Mouse (Mus musculus) hindbrain, embryonic 16.5 days (tissue): ENCODE measurements around the gene Oosp2. TPM values are rescaled to one million over a fixed set of nuclear protein-coding genes. Genes with fewer than 3 reads are reported as not detected.

Experiments
- ATAC-seq: fragments of 200-750 bp; cut with Nextera tagmentation; 2 replicates; pipeline ENCODE4 v1.8.0; 2017; ENCODE audit warnings: moderate TSS enrichment, moderate library complexity
- H3K27ac ChIP-seq: fragments of 300-500 bp; sonication (generic); 2 replicates; pipeline ENCODE4 v1.5.1; 2014; ENCODE audit warnings: low read depth, mild to moderate bottlenecking, control low read depth, low read length, moderate library complexity
- H3K27me3 ChIP-seq: fragments of 300-500 bp; sonication (generic); replicated peaks from 2 replicates; pipeline ENCODE4 v1.6.1; 2014; ENCODE audit warnings: low read length; ENCODE audit not compliant: control insufficient read depth, insufficient read depth
- H3K36me3 ChIP-seq: fragments of 300-500 bp; sonication (generic); 2 replicates; pipeline ENCODE4 v1.6.1; 2014; ENCODE audit warnings: mild to moderate bottlenecking, low read length, moderate library complexity, mixed read lengths; ENCODE audit not compliant: control insufficient read depth, insufficient read depth
- H3K4me1 ChIP-seq: fragments of 300-500 bp; sonication (generic); 2 replicates; pipeline ENCODE4 v1.6.1; 2014; ENCODE audit warnings: low read depth, low read length; ENCODE audit not compliant: control insufficient read depth, insufficient read depth
- H3K4me2 ChIP-seq: fragments of 300-500 bp; sonication (generic); 2 replicates; pipeline ENCODE4 v1.6.1; 2014; ENCODE audit warnings: mild to moderate bottlenecking, low read length, control low read depth, moderate library complexity
- H3K4me3 ChIP-seq: fragments of 300-500 bp; sonication (generic); 2 replicates; pipeline ENCODE4 v1.5.1; 2014; ENCODE audit warnings: mild to moderate bottlenecking, low read length, control low read depth, moderate library complexity
- H3K9ac ChIP-seq: fragments of 300-500 bp; sonication (generic); 2 replicates; pipeline ENCODE4 v1.6.1; 2014; ENCODE audit warnings: low read depth, mild to moderate bottlenecking, control low read depth, low read length, moderate library complexity
- H3K9me3 ChIP-seq: fragments of 300-500 bp; sonication (generic); 2 replicates; pipeline ENCODE4 v1.6.1; 2014; ENCODE audit warnings: mild to moderate bottlenecking, low read length, moderate library complexity; ENCODE audit not compliant: control insufficient read depth
- WGBS: fragments of 180-500 bp; shearing (Covaris S2); extraction: QIAGEN DNeasy Blood & Tissue Kit; methylation state at CpG from one replicate; pipeline ENCODE4 v1.1.7; 2014; 5-methylcytosine and 5-hydroxymethylcytosine counted together
- polyA plus RNA-seq: library from polyadenylated mRNA; unstranded; fragments of >200 nt; fragmentation: Nextera tagmentation; extraction: Ambion mirVana; gene quantifications from 2 replicates; pipeline ENCODE4 v1.2.1, GENCODE M21; 2015

Gene Oosp2
- polyA plus RNA-seq, 1 experiment from 2014 or later, result not detected

GRCm38 (mm10) chr19:11613084-11613483 lies 47.3 kb downstream of the Oosp2 start:
- H3K9ac ChIP-seq, result no peak overlapping the region
- ATAC-seq, result no peak
- no peak overlapping the region for H3K4me2 ChIP-seq
- 89% methylated on average over 1 of the region's 1 CpGs for WGBS
- no peaks in the 10 kb centered on the region for H3K4me1 ChIP-seq
- H3K9me3 ChIP-seq, result no peaks in the 10 kb centered on the region
- H3K36me3 ChIP-seq, result no peaks in the 10 kb centered on the region
- no peak overlapping the region for H3K4me3 ChIP-seq
- H3K27ac ChIP-seq, result no peak overlapping the region
- H3K27me3 ChIP-seq, result no peaks in the 10 kb centered on the region

- H3K27ac ChIP-seq, result no peak overlapping the region
- 59% methylated on average over 2 of the region's 2 CpGs for WGBS
- ATAC-seq, result no peak
Observed at GRCm38 (mm10) chr19:11612293-11612692, 48.1 kb downstream of the Oosp2 start.

GRCm38 (mm10) chr19:11611541-11611945 lies 48.8 kb downstream of the Oosp2 start:
- Histone ChIP-seq H3K27ac (no peak overlapping the region), H3K36me3 (no peaks in the 10 kb centered on the region), H3K9me3 (no peaks in the 10 kb centered on the region), H3K27me3 (no peaks in the 10 kb centered on the region), H3K4me1 (no peaks in the 10 kb centered on the region), H3K9ac (peak overlapping the region; percentile 25; the same call in 1 of the 2 replicates), H3K4me2 (no peak overlapping the region), H3K4me3 (no peak overlapping the region)
- ATAC-seq, result peak; percentile 95
- 27% methylated on average over 6 of the region's 6 CpGs for WGBS

More at GRCm38 (mm10) chr19:11612293-11612692, 48.1 kb downstream of the Oosp2 start:
- H3K36me3 ChIP-seq, result no peaks in the 10 kb centered on the region
- H3K9me3 ChIP-seq, result no peaks in the 10 kb centered on the region
- no peaks in the 10 kb centered on the region for H3K4me1 ChIP-seq
- no peak overlapping the region for H3K9ac ChIP-seq
- H3K27me3 ChIP-seq, result no peaks in the 10 kb centered on the region
- no peak overlapping the region for H3K4me3 ChIP-seq
- no peak overlapping the region for H3K4me2 ChIP-seq

GRCm38 (mm10) chr19:11608172-11608571 lies 52.2 kb downstream of the Oosp2 start:
- Histone ChIP-seq H3K9ac (no peak overlapping the region), H3K27me3 (no peaks in the 10 kb centered on the region), H3K4me3 (no peak overlapping the region), H3K9me3 (no peaks in the 10 kb centered on the region), H3K4me2 (no peak overlapping the region), H3K4me1 (no peaks in the 10 kb centered on the region), H3K27ac (no peak overlapping the region), H3K36me3 (no peaks in the 10 kb centered on the region)
- ATAC-seq, result peak; percentile 55; the same call in 1 of the 2 replicates
- WGBS, result 14% methylated on average over 1 of the region's 1 CpGs

- WGBS, result 94% methylated on average over 2 of the region's 2 CpGs
- Histone ChIP-seq H3K27me3 (no peaks in the 10 kb centered on the region), H3K4me2 (no peak within 1 kb of the TSS), H3K4me1 (no peaks in the 10 kb centered on the region), H3K4me3 (no peak within 1 kb of the TSS), H3K36me3 (no peaks in the 10 kb centered on the region), H3K27ac (no peak within 1 kb of the TSS), H3K9me3 (no peaks in the 10 kb centered on the region), H3K9ac (no peak within 1 kb of the TSS)
- no peak for ATAC-seq
Observed at GRCm38 (mm10) chr19:11604603-11605002, 55.8 kb downstream of the Oosp2 start, which contains the start of gene Ms4a6d. TSS of gene Ms4a6d (minus strand) at chr19:11604849.

- no peaks in the 10 kb centered on the region for H3K9me3 ChIP-seq
- H3K27ac ChIP-seq, result no peak overlapping the region
- no peak overlapping the region for H3K4me3 ChIP-seq
- ATAC-seq, result no peak
- no peak overlapping the region for H3K9ac ChIP-seq
- no peaks in the 10 kb centered on the region for H3K4me1 ChIP-seq
- H3K4me2 ChIP-seq, result no peak overlapping the region
- no peaks in the 10 kb centered on the region for H3K36me3 ChIP-seq
- H3K27me3 ChIP-seq, result no peaks in the 10 kb centered on the region
- 94% methylated on average over 2 of the region's 2 CpGs for WGBS
Observed at GRCm38 (mm10) chr19:11602026-11602425, 58.3 kb downstream of the Oosp2 start.

GRCm38 (mm10) chr19:11601349-11601748 lies 59.0 kb downstream of the Oosp2 start:
- WGBS, result 91% methylated on average over 3 of the region's 3 CpGs
- Histone ChIP-seq H3K4me3 (no peak overlapping the region), H3K9me3 (no peaks in the 10 kb centered on the region)

More at GRCm38 (mm10) chr19:11601349-11601748, 59.0 kb downstream of the Oosp2 start:
- ATAC-seq, result no peak
- no peaks in the 10 kb centered on the region for H3K4me1 ChIP-seq
- no peaks in the 10 kb centered on the region for H3K27me3 ChIP-seq
- no peak overlapping the region for H3K9ac ChIP-seq
- no peak overlapping the region for H3K4me2 ChIP-seq
- no peaks in the 10 kb centered on the region for H3K36me3 ChIP-seq
- no peak overlapping the region for H3K27ac ChIP-seq

Other genes with a start within 250 kb of the Oosp2 start
- not detected in 2 replicates for gene Ms4a4b, start 217.0 kb downstream of the Oosp2 start, polyA plus RNA-seq
- 2.2 and 2.5 TPM in 2 replicates for gene Ms4a6c, start 191.2 kb downstream of the Oosp2 start, polyA plus RNA-seq
- not detected in 2 replicates for gene Gm8369, start 174.6 kb downstream of the Oosp2 start, polyA plus RNA-seq
- 2.2 and 3.1 TPM in 2 replicates for gene Ms4a6b, start 144.0 kb downstream of the Oosp2 start, polyA plus RNA-seq
- gene Ms4a4d, start 123.8 kb downstream of the Oosp2 start, polyA plus RNA-seq, result not detected in 2 replicates
- gene Ms4a6d, start 55.7 kb downstream of the Oosp2 start, polyA plus RNA-seq, result 1.9 and 2.1 TPM in 2 replicates
- gene Ms4a2, start 36.8 kb downstream of the Oosp2 start, polyA plus RNA-seq, result 0.10 and 0.32 TPM in 2 replicates
- not detected in 2 replicates for gene Ms4a3, start 19.7 kb downstream of the Oosp2 start, polyA plus RNA-seq
- gene Oosp1, start 30.6 kb upstream of the Oosp2 start, polyA plus RNA-seq, result not detected in 2 replicates
- not detected in 2 replicates for gene Oosp3, start 36.5 kb upstream of the Oosp2 start, polyA plus RNA-seq
- gene Gif, start 87.0 kb upstream of the Oosp2 start, polyA plus RNA-seq, result not detected in 2 replicates
- gene Mrpl16, start 109.8 kb upstream of the Oosp2 start, polyA plus RNA-seq, result 46.2 and 49.1 TPM in 2 replicates
- 20.1 and 21.1 TPM in 2 replicates for gene Stx3, start 158.8 kb upstream of the Oosp2 start, polyA plus RNA-seq
- gene Olfr1417, start 178.7 kb upstream of the Oosp2 start, polyA plus RNA-seq, result 0.11 and 0.33 TPM in 2 replicates
- not detected in 2 replicates for gene Olfr1418, start 200.5 kb upstream of the Oosp2 start, polyA plus RNA-seq
- not detected in 2 replicates for gene Olfr1419, start 214.5 kb upstream of the Oosp2 start, polyA plus RNA-seq
- gene Olfr1420, start 226.0 kb upstream of the Oosp2 start, polyA plus RNA-seq, result not detected in 2 replicates